Mouse (Mus musculus) stomach, postnatal 0 days (tissue): Measurements from ENCODE around the gene Tmem196. TPM values are rescaled to one million over a fixed set of nuclear protein-coding genes. Genes with fewer than 3 reads are reported as not detected.

Experiments used
- ATAC-seq: fragments of 200-750 bp; cut with Nextera tagmentation; 2 replicates; pipeline ENCODE4 v1.8.0; 2017; ENCODE audit not compliant: low FRiP score, low TSS enrichment
- DNase-seq: peaks from one replicate; pipeline ENCODE4 v3.0.0-alpha.2; 2016; ENCODE audit warnings: low spot score
- H3K27ac ChIP-seq: fragments of 300-500 bp; sonication (generic); replicated peaks from 2 replicates; pipeline ENCODE4 v1.5.1; 2014; ENCODE audit warnings: mild to moderate bottlenecking, control low read depth
- H3K27me3 ChIP-seq: fragments of 300-500 bp; sonication (generic); 2 replicates; pipeline ENCODE4 v1.6.1; 2014; ENCODE audit warnings: low read length; ENCODE audit not compliant: control insufficient read depth, insufficient read depth
- H3K36me3 ChIP-seq: fragments of 300-500 bp; sonication (generic); 2 replicates; pipeline ENCODE4 v1.6.1; 2014; ENCODE audit warnings: low read length, mixed read lengths; ENCODE audit not compliant: control insufficient read depth, insufficient read depth
- H3K4me1 ChIP-seq: fragments of 300-500 bp; sonication (generic); replicated peaks from 2 replicates; pipeline ENCODE4 v1.6.1; 2014; ENCODE audit warnings: antibody characterized with exemption; ENCODE audit not compliant: control insufficient read depth, insufficient read depth
- H3K4me2 ChIP-seq: fragments of 300-500 bp; sonication (generic); replicated peaks from 2 replicates; pipeline ENCODE4 v1.6.1; 2014; ENCODE audit warnings: low read depth, mild to moderate bottlenecking, control low read depth, moderate library complexity
- H3K4me3 ChIP-seq: fragments of 300-500 bp; sonication (generic); 2 replicates; pipeline ENCODE4 v1.5.1; 2014; ENCODE audit warnings: low read depth, low read length, control low read depth
- H3K9ac ChIP-seq: fragments of 300-500 bp; sonication (generic); 2 replicates; pipeline ENCODE4 v1.6.1; 2014; ENCODE audit warnings: mild to moderate bottlenecking, low read length, control low read depth, mixed read lengths
- H3K9me3 ChIP-seq: fragments of 300-500 bp; sonication (generic); 2 replicates; pipeline ENCODE4 v1.6.1; 2016; ENCODE audit warnings: low read length; ENCODE audit not compliant: control insufficient read depth
- CTCF ChIP-seq: IDR thresholded peaks from 2 replicates; pipeline ENCODE4 v1.5.1; 2016; ENCODE audit warnings: antibody characterized with exemption, low read depth, mild to moderate bottlenecking, moderate library complexity
- EP300 ChIP-seq: optimal IDR thresholded peaks from 2 replicates; pipeline ENCODE3; 2016; ENCODE audit warnings: antibody characterized with exemption
- WGBS: fragments of 180-500 bp; shearing (Covaris S2); extraction: QIAGEN DNeasy Blood & Tissue Kit; methylation state at CpG from one replicate; pipeline ENCODE4 v1.1.7; 2014; 5-methylcytosine and 5-hydroxymethylcytosine counted together
- polyA plus RNA-seq: library from polyadenylated mRNA; unstranded; fragments of >200 nt; fragmentation: Nextera tagmentation; extraction: Ambion mirVana; gene quantifications from 2 replicates; pipeline ENCODE4 v1.2.1, GENCODE M21; 2015

The Tmem196 gene
- polyA plus RNA-seq: 0.58 and 0.73 TPM in 2 replicates

DNA sequence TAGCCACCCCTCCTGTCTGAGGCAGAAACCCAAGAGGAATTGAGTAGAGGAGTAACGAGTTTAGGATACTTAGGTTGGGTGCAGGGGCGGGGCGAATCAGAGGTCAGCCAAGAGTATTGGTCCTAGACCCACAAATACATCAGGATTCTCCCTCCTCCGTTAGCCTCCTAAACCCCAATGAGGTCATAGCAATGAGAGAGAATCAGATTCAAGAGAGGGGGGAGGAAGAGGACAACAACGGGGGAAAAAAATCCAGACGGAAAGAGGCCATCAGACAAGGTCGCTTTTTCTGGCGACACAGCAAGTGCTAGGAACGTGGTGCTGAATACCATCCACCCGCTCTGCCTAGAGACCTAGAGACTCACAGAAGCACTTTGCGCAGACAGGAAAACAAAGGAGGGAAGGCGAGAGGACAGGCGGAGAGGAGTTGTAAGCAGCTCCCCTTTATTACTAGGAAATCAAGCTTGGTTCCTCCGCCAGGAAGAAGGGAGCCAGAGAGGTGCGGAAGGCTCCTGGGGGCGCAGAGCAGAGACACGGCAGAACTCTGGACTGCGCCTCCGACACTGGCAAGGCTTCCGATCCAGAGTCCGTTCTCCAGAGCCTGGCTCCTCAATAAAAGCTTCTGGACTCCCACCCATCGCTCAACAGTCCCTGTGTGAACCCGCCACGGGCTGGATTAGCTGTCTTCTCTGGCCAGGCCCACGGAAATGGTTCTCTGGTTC is at the start of gene Tmem196:
Tmem196 (plus strand) TSS at position 234 of the 722 bp plus-strand sequence.
- no peaks in the 10 kb centered on the region for H3K4me1 ChIP-seq
- no peaks in the 10 kb centered on the region for H3K27me3 ChIP-seq
- TF ChIP-seq CTCF (no peak), EP300 (no peak)
- H3K9me3 ChIP-seq: no peaks in the 10 kb centered on the region
- H3K9ac ChIP-seq: peak within 1 kb of the TSS; percentile 38
- peak within 1 kb of the TSS; percentile 58 for H3K4me2 ChIP-seq
- H3K36me3 ChIP-seq: no peaks in the 10 kb centered on the region
- ATAC-seq (0 out of 2 replicates have a peak, but pooled peaks have one; percentile 40), DNase-seq (peak; percentile 14)
- 3% methylated on average over 25 of the region's 25 CpGs for WGBS
- no peak within 1 kb of the TSS for H3K27ac ChIP-seq
- peak within 1 kb of the TSS; percentile 36 for H3K4me3 ChIP-seq

DNA sequence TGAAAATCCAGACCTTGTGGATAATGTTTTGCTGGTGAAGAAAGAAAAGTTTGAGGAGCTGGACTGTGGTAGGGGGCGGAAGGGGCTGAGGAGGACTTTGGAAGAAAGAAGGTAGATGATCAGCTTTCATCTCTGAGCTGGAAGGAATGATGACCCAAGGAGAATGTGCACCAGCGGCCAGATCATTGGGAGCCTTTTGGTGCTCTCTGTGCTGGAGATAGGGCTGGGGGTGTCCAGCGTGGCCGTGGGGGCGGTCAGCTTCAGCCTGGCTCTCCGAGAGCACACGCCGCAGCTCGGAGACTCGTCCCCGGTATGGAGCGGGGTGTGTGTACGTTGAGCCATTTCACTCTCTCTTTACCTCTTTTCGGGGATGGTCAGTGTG is 680 bp downstream of the Tmem196 start:
- Histone ChIP-seq H3K27ac (no peak overlapping the region), H3K9me3 (no peaks in the 10 kb centered on the region), H3K4me1 (no peaks in the 10 kb centered on the region), H3K4me3 (peak overlapping the region; percentile 36), H3K36me3 (no peaks in the 10 kb centered on the region), H3K9ac (peak overlapping the region; percentile 38), H3K27me3 (no peaks in the 10 kb centered on the region), H3K4me2 (peak overlapping the region; percentile 58)
- TF ChIP-seq EP300 (no peak), CTCF (no peak)
- 4% methylated on average over 14 of the region's 14 CpGs for WGBS
- no peak for ATAC-seq
- no peak for DNase-seq

DNA sequence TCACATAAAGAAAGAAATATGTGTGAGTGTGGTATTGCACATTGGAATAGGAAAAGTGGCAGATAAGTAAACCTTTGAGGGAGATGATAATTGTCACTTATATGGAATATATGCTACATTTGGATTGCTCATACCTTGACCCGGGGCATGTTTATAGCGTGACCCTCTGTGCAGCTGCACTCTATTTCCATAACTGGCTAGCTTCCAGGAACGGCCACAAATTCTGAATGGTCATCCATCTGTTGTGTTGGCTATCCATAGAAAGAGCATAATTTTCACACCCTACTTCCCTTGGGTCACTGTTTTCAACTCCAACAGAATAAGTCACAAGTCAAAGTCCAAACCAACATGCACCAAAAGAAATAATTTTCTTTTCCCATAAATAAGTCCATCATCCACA is 11.4 kb downstream of the Tmem196 start:
- 56% methylated on average over 3 of the region's 3 CpGs for WGBS
- Histone ChIP-seq H3K27me3 (no peaks in the 10 kb centered on the region), H3K4me1 (no peaks in the 10 kb centered on the region), H3K4me3 (no peak overlapping the region), H3K27ac (no peak overlapping the region), H3K9me3 (no peaks in the 10 kb centered on the region), H3K9ac (no peak overlapping the region), H3K4me2 (no peak overlapping the region), H3K36me3 (no peaks in the 10 kb centered on the region)
- DNase-seq (no peak), ATAC-seq (no peak)
- no peak for TF ChIP-seq CTCF
- TF ChIP-seq EP300: no peak

DNA sequence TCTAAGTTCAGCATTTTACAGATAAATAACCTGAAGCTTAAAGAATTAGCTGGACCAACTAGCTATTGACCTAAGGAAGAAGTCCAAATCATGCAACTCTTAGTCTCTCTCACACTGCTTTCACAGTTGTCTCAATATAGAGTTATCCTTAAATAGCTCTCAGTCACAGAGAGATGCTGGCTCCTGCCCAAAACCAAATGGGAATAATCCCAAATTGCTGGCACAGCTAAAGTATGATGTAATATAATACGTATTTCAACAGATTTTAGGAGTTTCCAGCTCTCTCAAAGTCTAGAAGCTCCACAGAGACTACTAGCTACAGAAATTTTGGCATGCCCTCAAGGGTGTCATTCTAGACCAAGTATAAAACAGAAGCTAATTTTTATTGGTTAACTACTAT is 15.1 kb downstream of the Tmem196 start:
- Histone ChIP-seq H3K9ac (no peak overlapping the region), H3K36me3 (no peaks in the 10 kb centered on the region), H3K4me2 (no peak overlapping the region), H3K27me3 (no peaks in the 10 kb centered on the region), H3K27ac (no peak overlapping the region), H3K9me3 (no peaks in the 10 kb centered on the region), H3K4me1 (no peaks in the 10 kb centered on the region), H3K4me3 (no peak overlapping the region)
- DNase-seq (no peak), ATAC-seq (no peak)
- TF ChIP-seq CTCF (no peak), EP300 (no peak)
- 32% methylated on average over 1 of the region's 1 CpGs for WGBS

GRCm38 (mm10) chr12:119965373-119965772 is 19.8 kb downstream of the Tmem196 start:
- H3K36me3 ChIP-seq: no peaks in the 10 kb centered on the region
- H3K4me1 ChIP-seq: no peaks in the 10 kb centered on the region
- no peak overlapping the region for H3K9ac ChIP-seq
- no peak overlapping the region for H3K27ac ChIP-seq
- ATAC-seq (no peak), DNase-seq (no peak)
- H3K4me2 ChIP-seq: no peak overlapping the region
- no peak overlapping the region for H3K4me3 ChIP-seq
- H3K27me3 ChIP-seq: no peaks in the 10 kb centered on the region
- TF ChIP-seq EP300: no peak
- no peak for TF ChIP-seq CTCF
- no peaks in the 10 kb centered on the region for H3K9me3 ChIP-seq

DNA sequence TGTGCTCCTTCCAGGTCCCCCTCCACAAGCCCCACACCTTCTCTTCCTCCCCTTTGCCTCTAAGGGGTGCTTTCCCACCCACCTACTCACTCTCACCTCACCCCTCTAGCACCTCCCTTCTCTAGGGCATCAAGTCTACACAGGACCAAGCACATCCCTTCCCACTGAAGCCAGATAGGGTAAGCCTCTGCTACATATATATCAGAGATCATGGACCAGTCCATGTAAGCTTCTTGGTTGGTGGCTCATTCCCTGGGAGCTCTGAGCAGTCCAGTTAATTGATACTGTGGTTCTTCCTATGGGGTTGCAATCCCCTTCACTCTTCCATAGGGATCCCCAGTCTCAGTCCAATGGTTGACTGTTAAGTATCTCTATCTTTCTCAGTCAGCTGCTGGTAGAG is 24.4 kb downstream of the Tmem196 start:
- Histone ChIP-seq H3K4me1 (no peaks in the 10 kb centered on the region), H3K9ac (no peak overlapping the region), H3K4me3 (no peak overlapping the region), H3K36me3 (no peaks in the 10 kb centered on the region), H3K27ac (no peak overlapping the region), H3K27me3 (no peaks in the 10 kb centered on the region), H3K9me3 (no peaks in the 10 kb centered on the region), H3K4me2 (no peak overlapping the region)
- TF ChIP-seq EP300: no peak
- TF ChIP-seq CTCF: no peak
- DNase-seq (no peak), ATAC-seq (no peak)
